Mouse (Mus musculus): ENCODE data around the gene Rpl36a.

DNA sequence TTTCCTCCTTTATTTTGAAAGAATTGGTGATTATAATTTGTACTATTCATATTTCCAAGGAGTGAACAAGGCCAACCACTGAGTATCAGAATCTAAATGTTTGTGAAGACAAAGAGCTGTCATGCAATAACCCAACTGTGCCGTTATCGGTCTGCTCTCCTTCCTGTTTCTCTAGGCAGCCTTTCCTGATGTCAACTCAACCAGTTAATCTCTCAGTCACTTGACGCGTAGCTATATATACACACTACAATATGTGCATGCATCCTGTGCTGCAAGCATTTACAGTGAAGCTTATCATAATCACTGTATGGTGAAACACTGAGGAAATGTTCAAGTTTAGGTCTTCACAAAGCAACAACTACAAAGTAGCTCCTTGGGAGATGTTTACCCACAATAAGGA lies 21.1 kb upstream of the Rpl36a start:
- TF ChIP-seq GATA1 (IDR thresholded peaks at IDR 0.05; ENCODE audit: low read length): no peak
- TF ChIP-seq TAL1 (IDR thresholded peaks at IDR 0.05; ENCODE audit: low read length): no peak
